Mouse (Mus musculus) neural tube, embryonic 15.5 days (tissue): ENCODE results near the gene Gatad1. TPM values are rescaled to one million over a fixed set of nuclear protein-coding genes. Genes with fewer than 3 reads are reported as not detected.
"Not testable (repeated sequence)": the region's sequence is repeated elsewhere in the genome, so short reads cannot be mapped to it uniquely, and the experiment has no call there.

Experiments
- ATAC-seq: fragments of 200-750 bp; cut with Nextera tagmentation; 2 replicates; pipeline ENCODE4 v1.8.0; 2017; ENCODE audit warnings: mild to moderate bottlenecking, moderate TSS enrichment, moderate library complexity; ENCODE audit not compliant: low FRiP score
- H3K27ac ChIP-seq: fragments of 300-500 bp; sonication (generic); replicated peaks from 2 replicates; pipeline ENCODE4 v1.5.1; 2015; ENCODE audit warnings: mild to moderate bottlenecking, inconsistent platforms
- H3K27me3 ChIP-seq: fragments of 300-500 bp; sonication (generic); replicated peaks from 2 replicates; pipeline ENCODE4 v1.6.1; 2015; ENCODE audit warnings: inconsistent platforms
- H3K36me3 ChIP-seq: fragments of 300-500 bp; sonication (generic); 2 replicates; pipeline ENCODE4 v1.6.1; 2015; ENCODE audit warnings: inconsistent platforms
- H3K4me1 ChIP-seq: fragments of 300-500 bp; sonication (generic); 2 replicates; pipeline ENCODE4 v1.6.1; 2015; ENCODE audit warnings: inconsistent platforms
- H3K4me2 ChIP-seq: fragments of 300-500 bp; sonication (generic); 2 replicates; pipeline ENCODE4 v1.6.1; 2015; ENCODE audit warnings: inconsistent platforms, mild to moderate bottlenecking, moderate library complexity
- H3K4me3 ChIP-seq: fragments of 300-500 bp; sonication (generic); replicated peaks from 2 replicates; pipeline ENCODE4 v1.5.1; 2015; ENCODE audit warnings: mild to moderate bottlenecking, inconsistent platforms
- H3K9ac ChIP-seq: fragments of 300-500 bp; sonication (generic); replicated peaks from 2 replicates; pipeline ENCODE4 v1.6.1; 2015; ENCODE audit warnings: mild to moderate bottlenecking, inconsistent platforms
- H3K9me3 ChIP-seq: fragments of 300-500 bp; sonication (generic); replicated peaks from 2 replicates; pipeline ENCODE4 v1.6.1; 2016; ENCODE audit warnings: inconsistent platforms
- whole genome bisulfite sequencing: fragments of 180-500 bp; shearing (Covaris S2); methylation state at CpG from one replicate; pipeline ENCODE4 v1.1.7; 2015; ENCODE audit warnings: mixed read lengths; 5-methylcytosine and 5-hydroxymethylcytosine counted together
- polyA plus RNA-seq: library from polyadenylated mRNA; unstranded; fragments of >200 nt; fragmentation: Nextera tagmentation; extraction: Ambion mirVana; gene quantifications from 2 replicates; pipeline ENCODE4 v1.2.1, GENCODE M21; 2015

Gene Gatad1
- polyA plus RNA-seq, 1 experiment from 2014 or later, result 61.3 TPM

DNA sequence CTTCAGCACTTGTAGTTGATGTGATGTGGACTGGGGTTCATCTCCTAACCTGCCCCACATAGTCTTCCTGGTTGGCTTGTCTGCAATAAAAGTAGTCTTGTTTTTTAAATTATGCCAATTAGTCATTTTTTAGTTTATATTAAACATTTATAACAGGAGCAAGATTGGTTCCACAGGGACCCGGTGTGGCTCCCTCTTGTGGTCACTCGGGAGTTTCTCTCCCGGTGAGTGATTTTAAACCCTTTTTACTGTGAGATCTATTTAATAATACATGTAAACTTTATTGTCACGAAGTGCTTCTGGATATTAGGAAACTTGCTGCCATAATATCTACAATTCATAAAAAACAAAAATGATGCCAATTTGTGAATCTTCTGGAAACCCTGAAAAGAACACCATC, 23.0 kb downstream of the Gatad1 start:
- Histone ChIP-seq H3K4me3 (no peak overlapping the region), H3K27me3 (no peaks in the 10 kb centered on the region), H3K9ac (no peak overlapping the region), H3K9me3 (no peaks in the 10 kb centered on the region), H3K4me2 (no peak overlapping the region), H3K4me1 (no peaks in the 10 kb centered on the region), H3K27ac (no peak overlapping the region), H3K36me3 (peaks cover 46% of the 10 kb centered on the region)
- 77% methylated on average over 4 of the region's 4 CpGs for WGBS
- no peak for ATAC-seq

GRCm38 (mm10) chr5:3633315-3633714, 23.7 kb downstream of the Gatad1 start:
- H3K4me3 ChIP-seq, result no peak overlapping the region
- 86% methylated on average over 13 of the region's 13 CpGs for WGBS
- ATAC-seq, result no peak
- H3K27ac ChIP-seq, result no peak overlapping the region
- no peaks in the 10 kb centered on the region for H3K9me3 ChIP-seq
- no peaks in the 10 kb centered on the region for H3K4me1 ChIP-seq
- H3K4me2 ChIP-seq, result no peak overlapping the region
- H3K36me3 ChIP-seq, result peaks cover 47% of the 10 kb centered on the region
- no peaks in the 10 kb centered on the region for H3K27me3 ChIP-seq
- no peak overlapping the region for H3K9ac ChIP-seq

GRCm38 (mm10) chr5:3632285-3632684, 24.7 kb downstream of the Gatad1 start:
- 78% methylated on average over 5 of the region's 5 CpGs for WGBS
- no peak for ATAC-seq
- H3K4me1 ChIP-seq, result no peaks in the 10 kb centered on the region
- peaks cover 47% of the 10 kb centered on the region for H3K36me3 ChIP-seq
- no peaks in the 10 kb centered on the region for H3K9me3 ChIP-seq
- no peak overlapping the region for H3K9ac ChIP-seq
- H3K27ac ChIP-seq, result no peak overlapping the region
- no peak overlapping the region for H3K4me2 ChIP-seq
- H3K27me3 ChIP-seq, result no peaks in the 10 kb centered on the region
- no peak overlapping the region for H3K4me3 ChIP-seq

GRCm38 (mm10) chr5:3631512-3632271, 25.3 kb downstream of the Gatad1 start:
- Histone ChIP-seq H3K9ac (no peak overlapping the region), H3K36me3 (peaks cover 50% of the 10 kb centered on the region), H3K4me2 (no peak overlapping the region), H3K4me1 (no peaks in the 10 kb centered on the region), H3K27ac (no peak overlapping the region), H3K4me3 (no peak overlapping the region), H3K27me3 (no peaks in the 10 kb centered on the region), H3K9me3 (no peaks in the 10 kb centered on the region)
- no peak for ATAC-seq
- WGBS, result 55% methylated on average over 16 of the region's 16 CpGs

DNA sequence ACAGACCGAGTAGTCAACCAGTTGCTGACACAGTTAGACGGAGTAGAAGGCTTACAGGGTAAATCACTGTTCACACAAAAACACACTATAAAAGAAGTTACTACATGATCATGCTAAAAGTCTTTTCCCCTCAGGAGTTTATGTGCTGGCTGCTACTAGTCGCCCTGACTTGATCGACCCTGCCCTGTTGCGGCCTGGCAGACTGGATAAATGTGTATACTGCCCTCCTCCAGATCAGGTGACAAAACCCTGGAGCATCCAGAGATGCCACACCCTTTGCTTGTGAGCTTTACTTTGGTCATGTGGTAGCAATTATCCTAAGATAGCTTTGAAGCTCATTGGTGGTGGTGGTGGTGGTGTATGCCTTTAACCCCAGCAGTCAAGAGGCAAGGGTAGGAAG, 26.9 kb downstream of the Gatad1 start:
- no peak for ATAC-seq
- H3K9ac ChIP-seq, result no peak overlapping the region
- WGBS, result 91% methylated on average over 5 of the region's 5 CpGs
- H3K27ac ChIP-seq, result no peak overlapping the region
- H3K9me3 ChIP-seq, result no peaks in the 10 kb centered on the region
- H3K4me1 ChIP-seq, result no peaks in the 10 kb centered on the region
- H3K4me3 ChIP-seq, result no peak overlapping the region
- peaks cover 56% of the 10 kb centered on the region for H3K36me3 ChIP-seq
- H3K27me3 ChIP-seq, result no peaks in the 10 kb centered on the region
- no peak overlapping the region for H3K4me2 ChIP-seq

- Histone ChIP-seq H3K27me3 (no peaks in the 10 kb centered on the region), H3K36me3 (peaks cover 61% of the 10 kb centered on the region), H3K4me2 (no peak overlapping the region), H3K9me3 (no peaks in the 10 kb centered on the region), H3K4me1 (no peaks in the 10 kb centered on the region), H3K9ac (no peak overlapping the region), H3K27ac (no peak overlapping the region), H3K4me3 (no peak overlapping the region)
- WGBS, result 84% methylated on average over 7 of the region's 7 CpGs
- no peak for ATAC-seq
Observed at GRCm38 (mm10) chr5:3620486-3620885, 36.5 kb downstream of the Gatad1 start.

DNA sequence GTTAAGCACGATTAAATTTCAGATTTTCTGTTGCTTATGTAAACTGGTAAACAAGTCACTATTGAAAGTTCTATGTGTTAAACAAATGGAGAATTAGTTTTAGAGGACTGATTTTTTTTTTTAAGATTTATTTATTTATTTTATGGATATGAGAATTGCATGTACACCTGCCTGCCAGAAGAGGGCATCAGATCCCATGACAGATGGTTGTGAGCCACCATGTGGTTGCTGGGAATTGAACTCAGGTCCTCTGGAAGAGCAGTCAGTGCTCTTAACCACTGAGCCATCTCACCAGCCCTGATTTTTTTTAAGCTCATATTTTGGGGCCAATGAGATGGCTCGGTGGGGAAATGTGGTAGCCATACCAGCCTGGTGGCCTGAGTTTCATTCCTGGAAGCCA, 45.1 kb downstream of the Gatad1 start:
- not testable (repeated sequence) for H3K4me2 ChIP-seq, H3K27ac ChIP-seq, H3K4me1 ChIP-seq, H3K27me3 ChIP-seq, H3K4me3 ChIP-seq, H3K9me3 ChIP-seq, H3K9ac ChIP-seq, ATAC-seq
- peaks cover 56% of the 10 kb centered on the region for H3K36me3 ChIP-seq
- WGBS, result over 99% methylated on average over 2 of the region's 2 CpGs

GRCm38 (mm10) chr5:3609241-3609640, 47.7 kb downstream of the Gatad1 start:
- Histone ChIP-seq H3K4me3 (no peak overlapping the region), H3K36me3 (peaks cover 57% of the 10 kb centered on the region)
- WGBS, result 95% methylated on average over 7 of the region's 7 CpGs

DNA sequence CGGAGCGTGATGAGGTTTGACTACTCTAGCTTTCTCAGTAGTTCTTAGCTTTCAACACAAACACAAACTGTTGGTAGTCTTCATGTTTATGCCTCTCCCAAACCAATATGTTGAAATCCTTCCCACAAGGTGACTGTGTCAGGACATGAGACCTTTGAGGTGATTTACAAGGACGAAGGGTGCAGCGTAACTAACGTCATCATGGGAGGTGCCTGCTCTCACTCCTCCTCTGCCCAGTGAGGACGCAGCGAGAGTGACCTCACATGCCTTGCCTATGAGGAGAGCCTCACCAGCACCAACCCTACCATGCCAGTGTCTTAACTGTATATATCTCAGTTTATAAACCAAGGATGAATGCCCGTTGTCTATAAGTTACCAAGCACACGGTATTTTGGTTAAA, 49.9 kb downstream of the Gatad1 start:
- no peaks in the 10 kb centered on the region for H3K4me1 ChIP-seq
- peaks cover 54% of the 10 kb centered on the region for H3K36me3 ChIP-seq
- no peak overlapping the region for H3K9ac ChIP-seq
- no peak overlapping the region for H3K4me3 ChIP-seq
- no peaks in the 10 kb centered on the region for H3K9me3 ChIP-seq
- H3K27me3 ChIP-seq, result no peaks in the 10 kb centered on the region
- no peak overlapping the region for H3K4me2 ChIP-seq
- no peak for ATAC-seq
- no peak overlapping the region for H3K27ac ChIP-seq
- 95% methylated on average over 9 of the region's 9 CpGs for WGBS

More at GRCm38 (mm10) chr5:3609241-3609640, 47.7 kb downstream of the Gatad1 start:
- ATAC-seq, result no peak
- H3K4me2 ChIP-seq, result no peak overlapping the region
- H3K27me3 ChIP-seq, result no peaks in the 10 kb centered on the region
- H3K9ac ChIP-seq, result no peak overlapping the region
- H3K9me3 ChIP-seq, result no peaks in the 10 kb centered on the region
- H3K4me1 ChIP-seq, result no peaks in the 10 kb centered on the region
- H3K27ac ChIP-seq, result no peak overlapping the region

DNA sequence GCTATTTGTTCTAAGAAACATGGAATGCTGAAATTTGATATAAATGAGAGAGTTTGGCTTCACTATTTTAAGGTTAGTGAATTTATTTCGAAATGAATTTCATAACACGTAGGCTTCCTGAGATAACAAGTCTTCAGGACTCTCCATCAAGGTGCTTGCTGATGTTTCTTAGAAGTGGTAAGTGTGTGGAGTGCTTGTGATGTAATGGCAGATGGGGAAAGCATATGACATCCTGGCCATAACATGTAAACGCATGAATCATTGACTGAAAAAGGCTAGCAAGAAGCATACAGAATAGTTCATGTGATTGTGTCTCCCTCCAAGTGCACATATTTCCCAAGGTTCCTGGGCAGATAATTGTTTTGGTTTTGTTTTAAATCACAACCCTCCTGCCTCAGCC, 56.2 kb downstream of the Gatad1 start:
- Histone ChIP-seq H3K27me3 (no peaks in the 10 kb centered on the region), H3K4me2 (no peak overlapping the region), H3K27ac (no peak overlapping the region), H3K36me3 (peaks cover 20% of the 10 kb centered on the region), H3K9ac (no peak overlapping the region), H3K9me3 (no peaks in the 10 kb centered on the region), H3K4me1 (peaks cover 8% of the 10 kb centered on the region), H3K4me3 (no peak overlapping the region)
- no peak for ATAC-seq
- 91% methylated on average over 3 of the region's 3 CpGs for WGBS

- Histone ChIP-seq H3K4me1 (peaks cover 11% of the 10 kb centered on the region), H3K9me3 (no peaks in the 10 kb centered on the region), H3K9ac (no peak overlapping the region), H3K36me3 (peaks cover 15% of the 10 kb centered on the region), H3K27ac (no peak overlapping the region), H3K27me3 (no peaks in the 10 kb centered on the region), H3K4me2 (no peak overlapping the region), H3K4me3 (no peak overlapping the region)
- 86% methylated on average over 1 of the region's 1 CpGs for WGBS
- ATAC-seq, result no peak
Observed at GRCm38 (mm10) chr5:3600298-3600697, 56.7 kb downstream of the Gatad1 start.

DNA sequence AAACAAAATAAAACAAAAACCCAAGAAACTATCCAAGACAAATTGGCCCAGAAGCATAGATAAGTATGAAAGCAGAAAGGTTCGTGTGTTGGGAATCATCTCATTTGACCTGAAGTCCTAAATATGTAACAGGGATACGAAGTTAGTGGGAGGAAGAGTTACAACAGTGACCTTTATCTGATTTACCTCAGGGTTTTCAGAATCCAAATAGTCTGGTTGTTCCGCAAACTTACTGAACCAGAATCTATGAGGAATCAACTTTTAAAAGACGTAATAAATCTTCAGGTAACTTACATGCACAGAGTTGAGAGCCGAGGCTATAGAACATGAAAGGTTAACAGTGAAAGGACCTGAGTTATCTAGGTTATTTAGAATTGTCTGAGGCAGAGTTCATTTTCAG, 58.2 kb downstream of the Gatad1 start:
- peaks cover 26% of the 10 kb centered on the region for H3K4me1 ChIP-seq
- ATAC-seq, result no peak
- no peaks in the 10 kb centered on the region for H3K9me3 ChIP-seq
- 90% methylated on average over 5 of the region's 5 CpGs for WGBS
- no peak overlapping the region for H3K4me3 ChIP-seq
- no peak overlapping the region for H3K4me2 ChIP-seq
- no peak overlapping the region for H3K9ac ChIP-seq
- H3K27me3 ChIP-seq, result no peaks in the 10 kb centered on the region
- peaks cover 3% of the 10 kb centered on the region; the same call in 1 of the 2 replicates for H3K36me3 ChIP-seq
- no peak overlapping the region for H3K27ac ChIP-seq
